Mouse (Mus musculus): ENCODE measurements around the gene Gm10282.

DNA sequence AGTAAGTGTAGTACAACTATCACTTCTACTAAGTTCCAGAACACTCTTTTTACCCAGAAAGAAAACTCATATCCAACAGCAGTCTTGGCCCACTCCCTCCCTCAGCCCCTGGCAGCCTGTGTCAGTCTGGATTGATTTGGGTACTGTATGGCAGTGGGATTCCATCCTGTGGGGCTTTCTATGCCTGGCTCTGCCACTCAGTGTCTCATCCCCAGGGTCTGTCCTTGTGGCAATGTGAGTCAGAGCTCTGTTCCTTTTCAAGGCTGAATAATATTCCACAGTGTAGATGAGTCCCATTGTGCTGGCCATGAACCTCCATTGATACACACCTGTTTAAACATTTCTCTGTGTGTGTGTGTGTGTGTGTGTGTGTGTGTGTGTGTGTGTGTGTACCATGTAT lies 38.4 kb downstream of the Gm10282 start:
- no peak for TF ChIP-seq POLR2A (IDR thresholded peaks at IDR 0.05; ENCODE audit: borderline replicate concordance, insufficient read depth, low read length)
- TF ChIP-seq CTCF (IDR thresholded peaks at IDR 0.05; ENCODE audit: borderline replicate concordance, insufficient read depth, low read depth, low read length) = no peak

Data from cerebellum, adult 2 months (tissue).